ENCODE assay signal across 11 mouse cellular contexts in genomic region chr8:13516011-13516442, GRCm38 (mm10). TPM values are rescaled to one million over a fixed set of nuclear protein-coding genes. Genes with fewer than 3 reads are reported as not detected.
DNase-seq lines count a peak whose midpoint lies in the region; ATAC-seq and TF ChIP-seq lines count a peak whose summit lies in the region.
"Had no signal": no experiment of that assay in that cellular context is flagged by ENCODE, and none has a peak within 500 bp of the region (broad histone marks: within the 10 kb centered on the region; RNA-seq: fewer than 3 reads in every experiment).

No protein-coding gene starts in this region.

- WGBS in heart, embryonic 16.5 days, result 21% methylated on average over 7 of the region's 7 CpGs
- WGBS in lung, adult 2 months, result 40% methylated on average over 7 of the region's 7 CpGs
- WGBS in hindbrain, embryonic 12.5 days, result 85% methylated on average over 7 of the region's 7 CpGs

- no peaks in the 10 kb centered on the region for H3K79me2 ChIP-seq in MEL (ENCODE audit: control insufficient read depth, insufficient read depth, low read length, poor library complexity)

- H3K27me3 ChIP-seq in MEL (ENCODE audit: control insufficient read depth in 1 of 2, insufficient read depth in 2 of 2, low read length in 2 of 2), result peaks cover 0 to 1% of the 10 kb centered on the region in 2 experiments; a peak in 1 of 4 replicates
- no peaks in the 10 kb centered on the region; the same call in 1 of the 2 replicates for H3K27me3 ChIP-seq in heart, embryonic 16.5 days (ENCODE audit: control insufficient read depth, insufficient read depth, low read length)
- no peaks in the 10 kb centered on the region for H3K27me3 ChIP-seq in hindbrain, embryonic 12.5 days
- H3K27me3 ChIP-seq: Patski had no signal

- ATAC-seq in heart, embryonic 16.5 days (replicated peaks; ENCODE audit: extremely low read depth, insufficient read depth, low FRiP score), result peak; percentile 80
- ATAC-seq in hindbrain, embryonic 12.5 days (ENCODE audit: low FRiP score), result no peak
- ATAC-seq in erythroid progenitor cell, adult 5-6 weeks (replicated peaks; ENCODE audit: low FRiP score, poor library complexity, severe bottlenecking), result no peak

- no peak for TF ChIP-seq CTCF in MEL (IDR thresholded peaks at IDR 0.05 in 2 of 3, conservative IDR thresholded peaks at IDR 0.05 in 1 of 3; ENCODE audit: control insufficient read depth in 1 of 3, insufficient read depth in 1 of 3, low read depth in 2 of 3, low read length in 3 of 3, poor library complexity in 1 of 3, severe bottlenecking in 1 of 3)
- no peak for TF ChIP-seq CTCF in lung, adult 2 months (IDR thresholded peaks at IDR 0.05; ENCODE audit: insufficient read depth, low read length)

- H3K27ac ChIP-seq in MEL (ENCODE audit: control insufficient read depth, low read depth, low read length), result peak overlapping the region; percentile 54
- peak overlapping the region; percentile 46; the same call in 1 of the 2 replicates for H3K27ac ChIP-seq in heart, embryonic 16.5 days (ENCODE audit: low read length)
- no peak overlapping the region for H3K27ac ChIP-seq in hindbrain, embryonic 12.5 days
- H3K27ac ChIP-seq: limb, embryonic 12.5 days had no signal

- 0 out of 2 replicates have a peak overlapping the region, but pooled peaks have one; percentile 13 for H3K9ac ChIP-seq in MEL (ENCODE audit: control insufficient read depth, low read depth, low read length, poor library complexity, severe bottlenecking)
- no peak overlapping the region for H3K9ac ChIP-seq in heart, embryonic 16.5 days (ENCODE audit: low read length)
- H3K9ac ChIP-seq in hindbrain, embryonic 12.5 days, result no peak overlapping the region
- H3K9ac ChIP-seq: limb, embryonic 12.5 days had no signal

- peaks cover 0 to 22% of the 10 kb centered on the region in 2 experiments; a peak in 2 of 4 replicates for H3K36me3 ChIP-seq in MEL (ENCODE audit: control insufficient read depth in 1 of 2, insufficient read depth in 2 of 2, low read length in 2 of 2)
- no peaks in the 10 kb centered on the region for H3K36me3 ChIP-seq in heart, embryonic 16.5 days (ENCODE audit: control insufficient read depth, insufficient read depth)
- H3K36me3 ChIP-seq in hindbrain, embryonic 12.5 days, result no peaks in the 10 kb centered on the region
- H3K36me3 ChIP-seq: limb, embryonic 12.5 days had no signal

- no peak overlapping the region for H3K4me3 ChIP-seq in MEL (ENCODE audit: control insufficient read depth in 1 of 2, insufficient read depth in 1 of 2, low read depth in 2 of 2, low read length in 2 of 2)
- no peak overlapping the region for H3K4me3 ChIP-seq in heart, embryonic 16.5 days (ENCODE audit: low read length)
- no peak overlapping the region for H3K4me3 ChIP-seq in lung, adult 2 months (replicated peaks; ENCODE audit: extremely low read depth, low read depth, low read length)
- no peak overlapping the region for H3K4me3 ChIP-seq in hindbrain, embryonic 12.5 days
- H3K4me3 ChIP-seq: erythroblast, embryonic 14.5 days; limb, embryonic 12.5 days had no signal

- TF ChIP-seq EP300 in MEL (IDR thresholded peaks at IDR 0.05; ENCODE audit: low read depth in 1 of 2, low read length in 2 of 2), result peak; percentile 72 to 81

- no peaks in the 10 kb centered on the region for H3K9me3 ChIP-seq in MEL (replicated peaks; ENCODE audit: insufficient read depth, low read length)
- H3K9me3 ChIP-seq in heart, embryonic 16.5 days (replicated peaks; ENCODE audit: control insufficient read depth, low read length), result no peaks in the 10 kb centered on the region
- no peaks in the 10 kb centered on the region for H3K9me3 ChIP-seq in hindbrain, embryonic 12.5 days (replicated peaks)
- H3K9me3 ChIP-seq: limb, embryonic 12.5 days had no signal

- H3K4me2 ChIP-seq in heart, embryonic 16.5 days (ENCODE audit: low read depth, low read length), result 0 out of 2 replicates have a peak overlapping the region, but pooled peaks have one; percentile 4
- no peak overlapping the region for H3K4me2 ChIP-seq in hindbrain, embryonic 12.5 days (replicated peaks)
- H3K4me2 ChIP-seq: limb, embryonic 12.5 days had no signal

- no peak for TF ChIP-seq POLR2A in MEL (IDR thresholded peaks at IDR 0.05; ENCODE audit: control insufficient read depth in 1 of 2, insufficient read depth in 1 of 2, low read depth in 1 of 2, low read length in 2 of 2, poor library complexity in 1 of 2)
- no peak for TF ChIP-seq POLR2A in lung, adult 2 months (IDR thresholded peaks at IDR 0.05; ENCODE audit: borderline replicate concordance, extremely low read depth, low read depth, low read length)

- no peak for TF ChIP-seq RAD21 in MEL (IDR thresholded peaks at IDR 0.05; ENCODE audit: low read depth, low read length)

- H3K4me1 ChIP-seq in MEL (ENCODE audit: control insufficient read depth in 1 of 2, insufficient read depth in 2 of 2, low read length in 2 of 2), result peaks cover 20 to 29% of the 10 kb centered on the region in 2 experiments
- peaks cover 35% of the 10 kb centered on the region for H3K4me1 ChIP-seq in heart, embryonic 16.5 days (ENCODE audit: control insufficient read depth, insufficient read depth, low read length)
- H3K4me1 ChIP-seq in lung, adult 2 months (ENCODE audit: control insufficient read depth, insufficient read depth, low read length), result peaks cover 7% of the 10 kb centered on the region; the same call in 1 of the 2 replicates
- no peaks in the 10 kb centered on the region for H3K4me1 ChIP-seq in hindbrain, embryonic 12.5 days
- H3K4me1 ChIP-seq: limb, embryonic 12.5 days had no signal

- DNase-seq in MEL (ENCODE audit: low read depth, low spot score), result peak; percentile 87
- peak; percentile 78 for DNase-seq in adrenal gland, postnatal 14 days
- peak; percentile 57 for DNase-seq in lung, adult 2 months
- no peak for DNase-seq in right cerebral cortex, postnatal 25 days

TF ChIP-seq in MEL, 35 proteins besides CTCF, POLR2A, EP300 and RAD21:
- TF ChIP-seq HCFC1 (IDR thresholded peaks at IDR 0.05; ENCODE audit: low read depth, low read length), result peak; percentile 66; the same call in 1 of the 2 replicates
- peak; percentile 53; the same call in 1 of the 2 replicates for TF ChIP-seq MAX (IDR thresholded peaks at IDR 0.05; ENCODE audit: low read length)
- peak; percentile 37; the same call in 1 of the 2 replicates for TF ChIP-seq RCOR1 (IDR thresholded peaks at IDR 0.05; ENCODE audit: low read depth, low read length)
- peak; percentile 77 for TF ChIP-seq ELF1 (IDR thresholded peaks at IDR 0.05; ENCODE audit: low read depth, low read length)
- TF ChIP-seq MXI1 (IDR thresholded peaks at IDR 0.05; ENCODE audit: low read depth, low read length), result no peak
- TF ChIP-seq TAL1 (IDR thresholded peaks at IDR 0.05; ENCODE audit: low read length), result peak; percentile 54
- TF ChIP-seq CHD2 (IDR thresholded peaks at IDR 0.05; ENCODE audit: low read length), result no peak
- no peak for TF ChIP-seq SMC3 (IDR thresholded peaks at IDR 0.05; ENCODE audit: low read depth, low read length)
- peak; percentile 49 for TF ChIP-seq ETS1 (IDR thresholded peaks at IDR 0.05; ENCODE audit: low read depth, low read length)
- TF ChIP-seq USF1 (IDR thresholded peaks at IDR 0.05; ENCODE audit: low read depth, low read length), result no peak
- peak; percentile 70 for TF ChIP-seq TCF12 (IDR thresholded peaks at IDR 0.05; ENCODE audit: low read depth, low read length)
- peak; percentile 42; the same call in 1 of the 2 replicates for TF ChIP-seq MAZ (IDR thresholded peaks at IDR 0.05; ENCODE audit: low read depth, low read length)
- 0 out of 2 replicates have a peak, but pooled peaks have one; percentile 59 for TF ChIP-seq MYC (IDR thresholded peaks at IDR 0.05; ENCODE audit: low read depth, low read length)
- peak; percentile 50; the same call in 1 of the 2 replicates for TF ChIP-seq GATA1 (IDR thresholded peaks at IDR 0.05; ENCODE audit: low read depth, low read length)
- 0 out of 2 replicates have a peak, but pooled peaks have one; percentile 17 for TF ChIP-seq SIN3A (IDR thresholded peaks at IDR 0.05; ENCODE audit: low read length)

RNA-seq across cellular contexts. Expression of gene Gas6, which starts 21.7 kb away (rescaled TPM):
- not detected in 2 replicates for total RNA-seq in MEL (2012; rRNA removed)
- not detected for polyA plus RNA-seq in MEL (2012; ENCODE audit: insufficient read depth in 1 of 2, insufficient read length in 2 of 2, low read depth in 1 of 2, low replicate concordance in 2 of 2, missing spikeins in 1 of 2)
- 76.0 and 81.6 TPM in 2 replicates for total RNA-seq in adrenal gland, postnatal 14 days (2021)
- polyA plus RNA-seq in heart, embryonic 16.5 days (2015; fragmentation: Nextera tagmentation; extraction: Ambion mirVana), result 268 and 275 TPM in 2 replicates
- 245 and 264 TPM in 2 replicates for polyA plus RNA-seq in lung, adult 2 months (2012; rRNA removed)
- polyA plus RNA-seq in hindbrain, embryonic 12.5 days (2016; fragmentation: Nextera tagmentation; extraction: Ambion mirVana), result 20.8 and 22.7 TPM in 2 replicates
- total RNA-seq in erythroid progenitor cell, adult 5-6 weeks (2015; ENCODE audit: low replicate concordance), result 2.1 TPM in 1 of 2 replicates, not detected in the other
- total RNA-seq in erythroid progenitor cell, adult 5-6 weeks (2017; ENCODE audit: low replicate concordance), result 3.0 and 3.9 TPM in 2 replicates

RNA-seq across cellular contexts. Expression of gene 1700029H14Rik, which starts 46.2 kb away (rescaled TPM):
- total RNA-seq in MEL (2012; rRNA removed), result not detected in 2 replicates
- under 1 TPM in 1 of 2 experiments, not detected in 1; 0.06 TPM for polyA plus RNA-seq in MEL (2012; ENCODE audit: insufficient read depth in 1 of 2, insufficient read length in 2 of 2, low read depth in 1 of 2, low replicate concordance in 2 of 2, missing spikeins in 1 of 2)
- not detected in 2 replicates for total RNA-seq in adrenal gland, postnatal 14 days (2021)
- polyA plus RNA-seq in heart, embryonic 16.5 days (2015; fragmentation: Nextera tagmentation; extraction: Ambion mirVana), result not detected in 2 replicates
- 0.11 and 0.69 TPM in 2 replicates for polyA plus RNA-seq in lung, adult 2 months (2012; rRNA removed)
- not detected in 2 replicates for polyA plus RNA-seq in hindbrain, embryonic 12.5 days (2016; fragmentation: Nextera tagmentation; extraction: Ambion mirVana)
- total RNA-seq in erythroid progenitor cell, adult 5-6 weeks (2015; ENCODE audit: low replicate concordance), result not detected in 2 replicates
- not detected in 2 replicates for total RNA-seq in erythroid progenitor cell, adult 5-6 weeks (2017; ENCODE audit: low replicate concordance)
- polyA plus RNA-seq: erythroblast, embryonic 14.5 days; limb, embryonic 12.5 days; neural tube, embryonic 14.5 days; Patski had no signal

Comparison
In these comparisons a context has a peak if more than half of its experiments do, and no peak if none do; other contexts are left out.
1. RNA of gene Gas6, which starts 21.7 kb away (polyA plus RNA-seq): 268 to 275 TPM in heart, embryonic 16.5 days, 245 to 264 TPM in lung, adult 2 months and 20.8 to 22.7 TPM in hindbrain, embryonic 12.5 days; not detected in MEL; every median in the first group is over 10 times any median in the second.